Mouse (Mus musculus): ENCODE measurements around the gene Taar3. TPM values are rescaled to one million over a fixed set of nuclear protein-coding genes. Genes with fewer than 3 reads are reported as not detected.
A peak's percentile ranks its signal among the peaks of the same experiment; 100 is the strongest.

Taar3 gene
- polyA plus RNA-seq, 1 experiment: not detected

DNA sequence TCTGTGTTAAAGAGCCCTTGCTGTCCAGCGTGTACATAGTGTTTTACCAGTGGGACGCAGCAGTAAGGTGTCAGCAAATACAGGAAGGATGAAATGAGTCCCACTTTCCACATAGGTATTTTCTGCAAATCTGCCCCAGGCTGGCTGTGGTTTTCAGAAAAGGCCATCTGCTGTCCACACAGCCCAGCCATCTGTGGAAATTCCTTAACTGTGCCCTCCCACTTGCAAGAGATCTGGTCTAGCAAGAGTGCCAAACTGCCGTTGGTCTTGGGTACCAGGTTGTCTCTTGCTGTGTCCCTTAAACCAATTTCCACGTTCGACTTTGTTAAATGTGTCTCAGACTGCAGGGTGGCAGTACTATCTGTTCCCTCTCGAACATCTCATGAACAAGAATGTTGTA, 2.4 kb downstream of the Taar3 start:
- H3K4me3 ChIP-seq (ENCODE audit: insufficient read depth, low read length): no peak overlapping the region
- no peak for TF ChIP-seq CTCF (IDR thresholded peaks at IDR 0.05; ENCODE audit: extremely low read depth, insufficient read depth, low read length)
- TF ChIP-seq POLR2A (IDR thresholded peaks at IDR 0.05; ENCODE audit: extremely low read depth, insufficient read depth, low read length): no peak
- H3K4me1 ChIP-seq (ENCODE audit: control insufficient read depth, insufficient read depth, low read length): no peaks in the 10 kb centered on the region
- no peak overlapping the region for H3K27ac ChIP-seq (ENCODE audit: insufficient read depth, low read length)

DNA sequence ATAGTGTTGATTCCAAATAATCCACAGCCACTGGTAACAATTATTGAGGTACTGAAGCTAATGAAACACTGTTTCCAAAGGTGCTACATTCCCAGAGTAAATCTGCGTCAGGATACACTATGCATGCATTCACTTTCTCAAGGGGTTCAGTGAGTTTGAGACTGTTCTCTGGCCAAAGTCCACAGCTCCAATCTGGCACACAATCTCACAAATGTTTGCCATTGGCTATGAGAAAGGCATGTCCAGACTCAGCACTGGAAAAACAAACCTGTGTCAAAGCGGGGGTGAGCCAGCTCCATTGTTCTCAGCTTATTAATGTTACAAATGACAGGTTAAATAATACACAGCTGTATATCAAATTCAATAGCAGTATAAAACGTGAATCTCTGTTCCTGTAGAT, 9.7 kb downstream of the Taar3 start:
- no peak overlapping the region for H3K4me3 ChIP-seq (ENCODE audit: insufficient read depth, low read length)
- H3K4me1 ChIP-seq (ENCODE audit: control insufficient read depth, insufficient read depth, low read length): no peaks in the 10 kb centered on the region
- TF ChIP-seq CTCF (IDR thresholded peaks at IDR 0.05; ENCODE audit: extremely low read depth, insufficient read depth, low read length) (no peak), POLR2A (IDR thresholded peaks at IDR 0.05; ENCODE audit: extremely low read depth, insufficient read depth, low read length) (no peak)
- H3K27ac ChIP-seq (ENCODE audit: insufficient read depth, low read length): no peak overlapping the region

DNA sequence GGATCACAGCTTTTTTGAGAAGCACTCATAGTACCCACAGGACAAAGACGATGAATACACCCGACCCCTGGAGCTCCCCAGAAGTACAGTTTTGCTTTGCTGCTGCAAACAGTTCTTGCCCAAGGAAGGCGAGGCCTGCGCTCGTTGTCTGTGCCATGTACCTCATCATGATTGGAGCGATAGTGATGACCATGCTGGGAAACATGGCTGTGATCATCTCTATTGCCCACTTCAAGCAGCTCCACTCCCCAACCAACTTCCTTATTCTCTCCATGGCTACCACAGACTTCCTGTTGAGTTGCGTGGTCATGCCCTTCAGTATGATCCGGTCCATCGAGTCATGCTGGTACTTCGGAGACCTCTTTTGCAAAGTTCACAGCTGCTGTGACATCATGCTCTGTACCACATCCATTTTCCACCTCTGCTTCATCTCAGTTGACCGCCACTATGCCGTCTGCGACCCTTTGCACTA, 11.1 kb downstream of the Taar3 start, which contains the start of gene Taar4:
Gene Taar4, plus strand, starts transcription at position 51 of the 472 bp plus-strand sequence.
- no peak within 1 kb of the TSS for H3K4me3 ChIP-seq (ENCODE audit: insufficient read depth, low read length)
- no peaks in the 10 kb centered on the region for H3K4me1 ChIP-seq (ENCODE audit: control insufficient read depth, insufficient read depth, low read length)
- TF ChIP-seq POLR2A (IDR thresholded peaks at IDR 0.05; ENCODE audit: extremely low read depth, insufficient read depth, low read length) (no peak), CTCF (IDR thresholded peaks at IDR 0.05; ENCODE audit: extremely low read depth, insufficient read depth, low read length) (no peak)
- H3K27ac ChIP-seq (ENCODE audit: insufficient read depth, low read length): no peak within 1 kb of the TSS

DNA sequence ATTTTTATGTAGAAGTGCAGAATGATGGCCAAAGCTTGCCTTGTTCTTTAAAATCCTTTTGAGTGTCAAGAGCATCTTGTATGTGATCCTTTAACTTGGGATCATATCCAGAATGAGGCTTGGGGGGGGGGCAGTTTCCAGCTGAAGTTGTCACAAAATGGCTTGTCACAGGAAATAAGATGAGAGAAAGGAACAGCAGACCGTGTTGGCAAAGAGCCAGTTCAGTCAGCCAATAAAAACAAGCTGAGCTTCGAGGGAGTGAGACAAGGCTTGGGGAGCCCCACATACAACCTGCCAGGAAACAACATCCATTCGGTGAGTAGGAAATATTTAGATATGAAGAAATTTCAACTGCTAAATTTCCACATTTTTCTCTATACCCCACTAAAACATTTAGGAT, 14.1 kb downstream of the Taar3 start:
- no peak overlapping the region for H3K4me3 ChIP-seq (ENCODE audit: insufficient read depth, low read length)
- H3K4me1 ChIP-seq (ENCODE audit: control insufficient read depth, insufficient read depth, low read length): no peaks in the 10 kb centered on the region
- H3K27ac ChIP-seq (ENCODE audit: insufficient read depth, low read length): no peak overlapping the region
- TF ChIP-seq CTCF (IDR thresholded peaks at IDR 0.05; ENCODE audit: extremely low read depth, insufficient read depth, low read length): no peak

DNA sequence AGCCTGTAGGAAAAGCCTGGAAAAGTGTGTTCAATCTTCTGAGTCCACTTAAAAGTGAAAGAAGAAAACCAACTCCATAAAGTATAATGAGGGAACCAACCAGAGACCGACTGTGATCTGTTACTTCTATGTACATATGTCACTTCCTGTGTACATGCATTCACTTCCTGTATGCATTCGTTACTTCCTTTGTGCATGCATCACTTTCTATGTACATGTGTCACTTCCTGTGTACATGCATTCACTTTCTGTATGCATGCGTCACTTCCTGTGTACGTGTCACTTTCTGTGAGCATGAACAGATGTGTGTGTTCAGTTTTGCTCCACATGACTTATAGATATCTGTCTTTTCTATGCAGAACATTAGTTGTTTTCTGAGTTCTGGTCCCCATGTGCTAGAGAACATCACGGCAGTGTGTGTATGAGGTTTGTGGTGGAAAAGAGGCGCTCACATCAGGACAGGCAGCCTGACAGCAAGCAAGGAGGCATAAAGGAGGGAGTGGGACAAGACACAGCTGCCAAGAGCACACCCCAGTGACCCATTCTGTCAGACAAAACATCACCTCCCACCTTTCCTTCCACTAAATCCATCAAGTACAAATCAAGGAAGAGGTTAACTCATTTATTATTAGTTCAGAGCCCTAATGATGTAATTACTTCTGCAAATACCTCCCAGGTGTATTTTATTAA, 15.7 kb downstream of the Taar3 start:
- Histone ChIP-seq H3K27ac (ENCODE audit: insufficient read depth, low read length) (no peak overlapping the region), H3K4me3 (ENCODE audit: insufficient read depth, low read length) (no peak overlapping the region), H3K4me1 (ENCODE audit: control insufficient read depth, insufficient read depth, low read length) (no peaks in the 10 kb centered on the region)
- no peak for TF ChIP-seq CTCF (IDR thresholded peaks at IDR 0.05; ENCODE audit: extremely low read depth, insufficient read depth, low read length)
- no peak for TF ChIP-seq POLR2A (IDR thresholded peaks at IDR 0.05; ENCODE audit: extremely low read depth, insufficient read depth, low read length)

DNA sequence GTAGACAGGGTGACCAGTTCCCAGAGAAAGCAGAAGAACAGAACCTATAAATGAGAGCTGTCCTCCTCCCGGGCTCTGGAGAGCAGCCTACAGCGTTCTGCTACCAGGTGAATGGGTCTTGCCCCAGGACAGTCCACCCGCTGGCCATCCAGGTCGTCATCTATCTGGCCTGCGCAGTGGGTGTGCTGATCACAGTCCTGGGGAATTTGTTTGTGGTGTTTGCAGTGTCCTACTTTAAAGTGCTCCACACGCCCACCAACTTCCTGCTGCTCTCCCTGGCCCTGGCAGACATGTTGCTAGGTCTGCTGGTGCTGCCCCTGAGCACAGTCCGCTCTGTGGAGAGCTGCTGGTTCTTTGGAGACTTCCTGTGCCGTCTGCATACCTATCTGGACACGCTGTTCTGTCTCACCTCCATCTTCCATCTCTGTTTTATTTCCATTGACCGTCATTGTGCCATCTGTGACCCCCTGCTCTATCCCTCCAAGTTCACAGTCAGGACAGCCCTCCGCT, 21.4 kb downstream of the Taar3 start, which contains the start of gene Taar5:
Gene Taar5, plus strand, starts transcription at position 51 of the 510 bp plus-strand sequence.
- H3K27ac ChIP-seq (ENCODE audit: insufficient read depth, low read length): no peak within 1 kb of the TSS
- no peak within 1 kb of the TSS for H3K4me3 ChIP-seq (ENCODE audit: insufficient read depth, low read length)
- no peak for TF ChIP-seq CTCF (IDR thresholded peaks at IDR 0.05; ENCODE audit: extremely low read depth, insufficient read depth, low read length)
- H3K4me1 ChIP-seq (ENCODE audit: control insufficient read depth, insufficient read depth, low read length): no peaks in the 10 kb centered on the region

DNA sequence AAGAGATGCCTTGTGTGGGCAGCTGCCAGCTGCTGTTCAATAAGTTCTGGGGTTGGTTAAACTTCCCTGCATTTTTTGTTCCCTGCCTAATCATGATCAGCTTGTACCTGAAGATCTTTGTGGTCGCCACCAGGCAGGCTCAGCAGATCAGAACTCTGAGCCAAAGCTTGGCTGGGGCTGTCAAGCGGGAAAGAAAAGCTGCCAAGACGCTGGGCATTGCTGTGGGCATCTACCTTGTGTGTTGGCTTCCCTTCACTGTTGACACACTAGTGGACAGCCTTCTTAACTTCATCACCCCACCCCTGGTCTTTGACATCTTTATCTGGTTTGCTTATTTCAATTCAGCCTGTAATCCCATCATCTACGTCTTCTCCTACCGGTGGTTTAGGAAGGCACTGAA, 21.9 kb downstream of the Taar3 start:
- Histone ChIP-seq H3K4me3 (ENCODE audit: insufficient read depth, low read length) (no peak overlapping the region), H3K27ac (ENCODE audit: insufficient read depth, low read length) (no peak overlapping the region), H3K4me1 (ENCODE audit: control insufficient read depth, insufficient read depth, low read length) (no peaks in the 10 kb centered on the region)
- no peak for TF ChIP-seq CTCF (IDR thresholded peaks at IDR 0.05; ENCODE audit: extremely low read depth, insufficient read depth, low read length)
- TF ChIP-seq POLR2A (IDR thresholded peaks at IDR 0.05; ENCODE audit: extremely low read depth, insufficient read depth, low read length): no peak

DNA sequence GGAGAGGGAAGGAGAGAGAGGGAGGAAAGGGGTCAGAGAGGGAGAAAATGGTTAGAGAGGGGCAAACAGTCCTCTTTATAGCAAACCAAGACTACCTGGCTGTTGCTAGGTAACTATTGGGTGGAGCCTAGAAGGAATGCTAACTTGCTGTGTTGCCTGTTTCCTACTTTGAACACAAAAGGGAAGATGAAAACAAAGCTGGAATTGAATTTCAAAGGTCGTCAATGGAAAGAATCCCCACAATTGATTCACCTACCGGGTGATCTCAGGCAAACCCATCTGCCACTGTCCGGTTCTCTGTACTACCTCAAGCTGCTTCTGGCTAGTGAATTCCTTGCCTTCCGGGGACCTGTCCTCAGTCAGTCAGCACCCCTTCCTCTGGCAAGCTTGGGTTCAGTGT, 28.6 kb downstream of the Taar3 start:
- no peak for TF ChIP-seq CTCF (IDR thresholded peaks at IDR 0.05; ENCODE audit: extremely low read depth, insufficient read depth, low read length)
- TF ChIP-seq POLR2A (IDR thresholded peaks at IDR 0.05; ENCODE audit: extremely low read depth, insufficient read depth, low read length): no peak
- no peak overlapping the region for H3K4me3 ChIP-seq (ENCODE audit: insufficient read depth, low read length)
- no peaks in the 10 kb centered on the region for H3K4me1 ChIP-seq (ENCODE audit: control insufficient read depth, insufficient read depth, low read length)

DNA sequence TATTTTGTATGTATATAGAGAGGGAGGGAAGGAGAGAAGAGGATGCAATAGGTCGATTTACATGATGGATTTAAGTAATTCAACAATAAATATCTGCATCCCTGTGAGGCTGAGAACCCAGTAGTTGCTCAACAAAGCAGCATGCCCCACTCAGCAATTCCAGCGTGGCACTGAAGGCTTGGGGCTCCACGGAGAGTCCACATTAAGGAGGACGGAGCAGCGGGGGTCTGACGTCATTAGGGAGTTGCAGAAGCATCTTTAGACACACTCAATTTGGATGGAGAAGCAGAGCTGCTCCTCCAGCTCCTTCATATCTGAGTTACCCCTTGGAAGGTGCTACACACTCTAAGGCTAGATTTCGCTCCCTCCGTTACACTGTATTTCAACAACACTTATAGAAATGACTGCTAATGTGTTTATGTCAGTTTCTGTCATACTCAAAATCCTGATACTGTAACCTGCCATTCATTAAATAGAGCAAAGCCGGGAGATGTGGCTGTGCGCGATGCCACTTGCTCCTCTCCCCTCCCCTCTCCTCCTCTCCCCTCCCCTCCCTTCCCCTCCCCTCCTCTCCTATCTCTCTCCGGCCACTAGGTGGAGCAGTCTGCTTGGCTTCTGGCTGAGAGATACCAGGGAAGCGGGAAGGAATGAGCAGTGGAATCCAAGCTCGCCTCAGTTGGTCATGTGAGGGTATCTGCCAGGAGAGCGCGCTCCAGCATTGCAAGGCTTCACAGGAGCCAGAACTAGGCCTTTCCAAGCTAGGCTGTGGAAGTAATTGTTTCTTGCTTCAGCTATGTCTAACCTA, 29.7 kb downstream of the Taar3 start:
- Histone ChIP-seq H3K27ac (ENCODE audit: insufficient read depth, low read length) (no peak overlapping the region), H3K4me1 (ENCODE audit: control insufficient read depth, insufficient read depth, low read length) (no peaks in the 10 kb centered on the region), H3K4me3 (ENCODE audit: insufficient read depth, low read length) (no peak overlapping the region)
- TF ChIP-seq CTCF (IDR thresholded peaks at IDR 0.05; ENCODE audit: extremely low read depth, insufficient read depth, low read length) (peak; percentile 70), POLR2A (IDR thresholded peaks at IDR 0.05; ENCODE audit: extremely low read depth, insufficient read depth, low read length) (no peak)

More for the DNA sequence above, 28.6 kb downstream of the Taar3 start:
- no peak overlapping the region for H3K27ac ChIP-seq (ENCODE audit: insufficient read depth, low read length)
